ENCODE assay signal across 9 mouse cellular contexts in genomic region chr4:152125161-152126025, GRCm38 (mm10). TPM values are rescaled to one million over a fixed set of nuclear protein-coding genes. Genes with fewer than 3 reads are reported as not detected.
A peak's percentile ranks its signal among the peaks of the same experiment; 100 is the strongest.
DNase-seq lines count a peak whose midpoint lies in the region; ATAC-seq and TF ChIP-seq lines count a peak whose summit lies in the region.
"Had no signal": no experiment of that assay in that cellular context is flagged by ENCODE, and none has a peak within 500 bp of the region (broad histone marks: within the 10 kb centered on the region; RNA-seq: fewer than 3 reads in every experiment).

No protein-coding gene starts in this region.

- H3K9ac ChIP-seq in hindbrain, embryonic 14.5 days, result no peak overlapping the region

- no peaks in the 10 kb centered on the region for H3K9me3 ChIP-seq in hindbrain, embryonic 14.5 days (ENCODE audit: control insufficient read depth, low read length)

- no peaks in the 10 kb centered on the region for H3K36me3 ChIP-seq in kidney, adult 2 months (ENCODE audit: control insufficient read depth, insufficient read depth, low read length)
- H3K36me3 ChIP-seq in hindbrain, embryonic 14.5 days (replicated peaks; ENCODE audit: control insufficient read depth, insufficient read depth), result no peaks in the 10 kb centered on the region
- H3K36me3 ChIP-seq in testis, adult 2 months (ENCODE audit: control insufficient read depth, insufficient read depth, low read length), result no peaks in the 10 kb centered on the region

- peak overlapping the region; percentile 47 for H3K4me2 ChIP-seq in hindbrain, embryonic 14.5 days (replicated peaks)

- ATAC-seq in hindbrain, embryonic 14.5 days (ENCODE audit: low FRiP score), result no peak

- DNase-seq in kidney, adult 2 months, result peak; percentile 33
- DNase-seq in kidney, postnatal 25 days, result no peak
- peak; percentile 40 for DNase-seq in cerebellum, adult 11 months
- peak; percentile 41 to 55 for DNase-seq in gastrocnemius, adult 8-10 months (ENCODE audit: low spot score in 2 of 2)
- DNase-seq in hindbrain, embryonic 14.5 days (ENCODE audit: low spot score), result no peak
- DNase-seq in lung, postnatal 36 days, result peak; percentile 51
- no peak for DNase-seq in yolk sac, embryonic 10.5 days (ENCODE audit: low spot score)

- no peak for TF ChIP-seq POLR2A in kidney, adult 2 months (IDR thresholded peaks at IDR 0.05; ENCODE audit: low read depth, low read length)
- TF ChIP-seq POLR2A in testis, adult 2 months (IDR thresholded peaks at IDR 0.05; ENCODE audit: control insufficient read depth, low read depth, low read length), result no peak

- H3K27ac ChIP-seq in kidney, adult 2 months (ENCODE audit: insufficient read depth, low read depth, low read length), result no peak overlapping the region
- no peak overlapping the region for H3K27ac ChIP-seq in hindbrain, embryonic 14.5 days
- H3K27ac ChIP-seq in testis, adult 2 months (ENCODE audit: control insufficient read depth, insufficient read depth, low read depth, low read length), result no peak overlapping the region

- TF ChIP-seq CTCF in kidney, adult 2 months (conservative IDR thresholded peaks at IDR 0.05; ENCODE audit: insufficient read depth, insufficient read length, low read depth, low read length), result no peak
- TF ChIP-seq CTCF in testis, adult 2 months (IDR thresholded peaks at IDR 0.05; ENCODE audit: control insufficient read depth, insufficient read depth, insufficient replicate concordance, low read depth, low read length), result no peak

- H3K4me3 ChIP-seq in kidney, adult 2 months (ENCODE audit: insufficient read depth, low read depth, low read length), result peak overlapping the region; percentile 18; the same call in 1 of the 2 replicates
- H3K4me3 ChIP-seq in hindbrain, embryonic 14.5 days (replicated peaks; ENCODE audit: low read length), result peak overlapping the region; percentile 20
- H3K4me3 ChIP-seq in testis, adult 2 months (ENCODE audit: control insufficient read depth, low read depth, low read length), result peak overlapping the region; percentile 3

- peaks cover 10% of the 10 kb centered on the region; the same call in 1 of the 2 replicates for H3K4me1 ChIP-seq in kidney, adult 2 months (ENCODE audit: control insufficient read depth, insufficient read depth, low read length)
- H3K4me1 ChIP-seq in hindbrain, embryonic 14.5 days (replicated peaks; ENCODE audit: control insufficient read depth, insufficient read depth, low read length), result peaks cover 17% of the 10 kb centered on the region
- peaks cover 24% of the 10 kb centered on the region for H3K4me1 ChIP-seq in testis, adult 2 months (ENCODE audit: control insufficient read depth, insufficient read depth, low read length)

- 47% methylated on average over 56 of the region's 56 CpGs for whole genome bisulfite sequencing in kidney, adult 2 months
- WGBS in hindbrain, embryonic 14.5 days, result 3% methylated on average over 56 of the region's 56 CpGs

- no peaks in the 10 kb centered on the region for H3K27me3 ChIP-seq in kidney, adult 2 months (replicated peaks; ENCODE audit: control insufficient read depth, insufficient read depth, low read length)
- peaks cover 99% of the 10 kb centered on the region for H3K27me3 ChIP-seq in hindbrain, embryonic 14.5 days (ENCODE audit: control insufficient read depth, insufficient read depth, low read length)
- H3K27me3 ChIP-seq in testis, adult 2 months (ENCODE audit: control insufficient read depth, insufficient read depth, low read length), result no peaks in the 10 kb centered on the region

RNA-seq across cellular contexts. Expression of gene Tnfrsf25, which starts 9.7 kb away (rescaled TPM):
- 3.3 and 4.4 TPM in 2 replicates for polyA plus RNA-seq in kidney, adult 2 months (2012; rRNA removed)
- total RNA-seq in gastrocnemius, adult 8-10 months (2022), result under 1 TPM in 3 of 4 experiments, not detected in 1; 0.40 to 0.90 (median 0.85) TPM
- 0.94 and 0.95 TPM in 2 replicates for polyA plus RNA-seq in hindbrain, embryonic 14.5 days (2014; fragmentation: Nextera tagmentation; extraction: Ambion mirVana)
- 1.2 and 1.5 TPM in 2 replicates for polyA plus RNA-seq in testis, adult 2 months (2012; rRNA removed)

RNA-seq across cellular contexts. Expression of gene Espn, which starts 26.8 kb away (rescaled TPM):
- 48.3 and 57.5 TPM in 2 replicates for polyA plus RNA-seq in kidney, adult 2 months (2012; rRNA removed)
- under 1 TPM; 0.11 to 0.48 (median 0.28) TPM for total RNA-seq in gastrocnemius, adult 8-10 months (2022)
- polyA plus RNA-seq in hindbrain, embryonic 14.5 days (2014; fragmentation: Nextera tagmentation; extraction: Ambion mirVana), result 0.25 and 0.40 TPM in 2 replicates
- polyA plus RNA-seq in testis, adult 2 months (2012; rRNA removed), result 84.1 and 87.1 TPM in 2 replicates

RNA-seq across cellular contexts. Expression of gene Hes2, which starts 33.3 kb away (rescaled TPM):
- polyA plus RNA-seq in kidney, adult 2 months (2012; rRNA removed), result 0.81 and 1.0 TPM in 2 replicates
- total RNA-seq in gastrocnemius, adult 8-10 months (2022), result not detected
- polyA plus RNA-seq in hindbrain, embryonic 14.5 days (2014; fragmentation: Nextera tagmentation; extraction: Ambion mirVana), result not detected in 2 replicates
- 0.42 and 0.73 TPM in 2 replicates for polyA plus RNA-seq in testis, adult 2 months (2012; rRNA removed)
- polyA plus RNA-seq: C2C12 had no signal

RNA-seq across cellular contexts. Expression of gene Acot7, which starts 52.5 kb away (rescaled TPM):
- polyA plus RNA-seq in kidney, adult 2 months (2012; rRNA removed), result 80.2 and 90.1 TPM in 2 replicates
- 10 to 100 TPM; 13.8 to 15.9 (median 15.1) TPM for total RNA-seq in gastrocnemius, adult 8-10 months (2022)
- polyA plus RNA-seq in hindbrain, embryonic 14.5 days (2014; fragmentation: Nextera tagmentation; extraction: Ambion mirVana), result 352 and 396 TPM in 2 replicates
- 685 and 754 TPM in 2 replicates for polyA plus RNA-seq in testis, adult 2 months (2012; rRNA removed)

RNA-seq across cellular contexts. Expression of gene Plekhg5, which starts 53.1 kb away (rescaled TPM):
- polyA plus RNA-seq in kidney, adult 2 months (2012; rRNA removed), result 22.2 and 23.6 TPM in 2 replicates
- 1 to 10 TPM; 5.2 to 6.1 (median 5.8) TPM for total RNA-seq in gastrocnemius, adult 8-10 months (2022)
- 10.0 and 10.9 TPM in 2 replicates for polyA plus RNA-seq in hindbrain, embryonic 14.5 days (2014; fragmentation: Nextera tagmentation; extraction: Ambion mirVana)
- 8.8 and 9.7 TPM in 2 replicates for polyA plus RNA-seq in testis, adult 2 months (2012; rRNA removed)

Comparison
In these comparisons a context has a peak if more than half of its experiments do, and no peak if none do; other contexts are left out.
1. DNase-seq: peak in kidney, adult 2 months (single experiment), cerebellum, adult 11 months (single experiment), gastrocnemius, adult 8-10 months (2 of 2) and lung, postnatal 36 days (single experiment); none in kidney, postnatal 25 days (0 of 2), hindbrain, embryonic 14.5 days (single experiment) and yolk sac, embryonic 10.5 days (single experiment).
2. RNA of gene Espn, which starts 26.8 kb away (polyA plus RNA-seq): 84.1 to 87.1 TPM in testis, adult 2 months and 48.3 to 57.5 TPM in kidney, adult 2 months; 0.25 to 0.40 TPM in hindbrain, embryonic 14.5 days; every median in the first group is over 10 times any median in the second.
3. Peak in every context shown above with its lines, with median percentiles within 50 percentile points of each other: H3K4me3 ChIP-seq.